Mouse (Mus musculus): ENCODE measurements around the gene Actn4.

DNA sequence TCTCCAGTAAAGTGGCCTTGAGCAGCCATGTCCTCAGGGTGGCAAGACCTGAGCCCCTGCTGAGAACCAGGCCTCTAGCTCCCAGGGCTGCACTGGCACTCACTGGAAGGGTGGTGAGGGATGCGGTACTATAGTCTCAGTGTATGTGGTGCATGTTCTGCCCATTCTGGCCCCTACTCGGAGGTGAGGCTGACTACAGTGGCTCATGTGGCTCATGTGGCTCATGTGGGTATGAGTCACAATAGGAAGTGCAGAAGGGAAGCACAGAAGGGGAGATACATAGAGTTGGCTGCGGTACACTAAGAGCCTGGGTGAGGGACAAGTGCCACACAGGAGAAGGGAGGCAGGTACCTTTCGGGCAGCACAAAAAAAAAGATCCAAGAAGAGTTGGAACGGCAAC lies 54.9 kb downstream of the Actn4 start:
- TF ChIP-seq MAFK (IDR thresholded peaks at IDR 0.05; ENCODE audit: insufficient read depth, low read depth, low read length), result no peak
- no peak for TF ChIP-seq CHD2 (IDR thresholded peaks at IDR 0.05; ENCODE audit: low read depth, low read length)
- TF ChIP-seq ZC3H11A (IDR thresholded peaks at IDR 0.05; ENCODE audit: borderline replicate concordance, low read depth, low read length), result no peak
- no peak for TF ChIP-seq HCFC1 (IDR thresholded peaks at IDR 0.05; ENCODE audit: borderline replicate concordance, insufficient read depth, low read length)
